Mouse (Mus musculus): ENCODE results near the gene Tspan18. TPM values are rescaled to one million over a fixed set of nuclear protein-coding genes. Genes with fewer than 3 reads are reported as not detected.

Tspan18 gene
- polyA plus RNA-seq, 2 experiments, result 2.2 to 2.3 TPM

DNA sequence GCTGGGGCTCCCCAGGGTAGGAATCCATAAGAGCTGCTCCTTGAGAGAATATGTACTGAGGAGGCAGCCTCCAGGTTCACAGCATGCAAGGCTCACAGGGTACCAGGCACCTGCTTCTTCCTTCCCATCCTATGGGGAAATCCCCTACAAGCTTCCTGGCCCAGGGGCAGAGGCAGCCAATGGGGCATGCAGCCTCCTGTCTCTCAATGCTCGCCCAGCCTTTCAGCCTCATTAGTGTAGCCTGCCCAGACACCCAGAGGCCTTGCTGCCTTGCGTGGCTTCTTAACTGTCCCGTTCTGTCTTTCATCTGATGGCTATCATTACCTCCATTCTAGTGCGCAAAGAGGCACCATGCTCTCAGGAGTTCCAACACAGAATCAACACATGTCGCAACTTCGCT is 85.2 kb downstream of the Tspan18 start:
- 71% methylated on average over 6 of the region's 6 CpGs for WGBS (ENCODE audit: insufficient replicate concordance)
- TF ChIP-seq EP300 (IDR thresholded peaks at IDR 0.05; ENCODE audit: low read depth), result no peak
- TF ChIP-seq CTCF (IDR thresholded peaks at IDR 0.05; ENCODE audit: low read depth), result no peak
- Histone ChIP-seq H3K4me1 (replicated peaks; ENCODE audit: control insufficient read depth in 2 of 2, insufficient read depth in 2 of 2, low read length in 1 of 2) (no peaks in the 10 kb centered on the region), H3K9me3 (ENCODE audit: control insufficient read depth, low read length) (no peaks in the 10 kb centered on the region), H3K4me3 (ENCODE audit: insufficient read depth in 1 of 2, low read depth in 2 of 2, low read length in 2 of 2) (no peak overlapping the region), H3K4me2 (ENCODE audit: low read depth) (no peak overlapping the region), H3K27ac (no peak overlapping the region), H3K9ac (replicated peaks) (no peak overlapping the region), H3K27me3 (ENCODE audit: control insufficient read depth, insufficient read depth, low read length) (no peaks in the 10 kb centered on the region), H3K36me3 (replicated peaks; ENCODE audit: control insufficient read depth, insufficient read depth, low read depth) (no peaks in the 10 kb centered on the region)
- DNase-seq (ENCODE audit: low read depth in 3 of 3, low spot score in 3 of 3) (no peak), ATAC-seq (ENCODE audit: insufficient read depth) (no peak)

DNA sequence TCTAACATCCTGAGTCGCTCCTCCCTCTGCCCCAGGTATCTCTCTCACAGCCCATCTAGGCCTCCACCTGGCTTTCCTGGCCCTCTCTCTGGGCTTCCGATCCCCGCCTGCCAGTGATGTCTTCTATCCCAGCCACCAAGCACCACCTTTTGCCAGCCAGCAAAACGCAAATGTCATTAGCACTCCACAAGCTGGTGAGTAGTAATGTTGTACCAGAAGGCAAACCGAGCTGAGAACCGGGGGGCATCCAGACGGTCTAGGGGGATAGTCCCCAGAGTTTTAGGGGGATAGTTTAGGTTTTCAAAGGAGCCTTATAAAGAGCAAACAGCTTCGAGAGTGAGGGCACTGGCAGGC is 90.2 kb downstream of the Tspan18 start:
- 67% methylated on average over 8 of the region's 8 CpGs for WGBS (ENCODE audit: insufficient replicate concordance)
- DNase-seq (ENCODE audit: low read depth in 3 of 3, low spot score in 3 of 3) (no peak), ATAC-seq (ENCODE audit: insufficient read depth) (no peak)
- Histone ChIP-seq H3K27me3 (ENCODE audit: control insufficient read depth, insufficient read depth, low read length) (no peaks in the 10 kb centered on the region), H3K4me2 (ENCODE audit: low read depth) (no peak overlapping the region), H3K4me1 (replicated peaks; ENCODE audit: control insufficient read depth in 2 of 2, insufficient read depth in 2 of 2, low read length in 1 of 2) (no peaks in the 10 kb centered on the region), H3K9me3 (ENCODE audit: control insufficient read depth, low read length) (no peaks in the 10 kb centered on the region), H3K4me3 (ENCODE audit: insufficient read depth in 1 of 2, low read depth in 2 of 2, low read length in 2 of 2) (no peak overlapping the region), H3K36me3 (replicated peaks; ENCODE audit: control insufficient read depth, insufficient read depth, low read depth) (no peaks in the 10 kb centered on the region), H3K27ac (no peak overlapping the region), H3K9ac (replicated peaks) (no peak overlapping the region)
- TF ChIP-seq CTCF (IDR thresholded peaks at IDR 0.05; ENCODE audit: low read depth) (no peak), EP300 (IDR thresholded peaks at IDR 0.05; ENCODE audit: low read depth) (no peak)

DNA sequence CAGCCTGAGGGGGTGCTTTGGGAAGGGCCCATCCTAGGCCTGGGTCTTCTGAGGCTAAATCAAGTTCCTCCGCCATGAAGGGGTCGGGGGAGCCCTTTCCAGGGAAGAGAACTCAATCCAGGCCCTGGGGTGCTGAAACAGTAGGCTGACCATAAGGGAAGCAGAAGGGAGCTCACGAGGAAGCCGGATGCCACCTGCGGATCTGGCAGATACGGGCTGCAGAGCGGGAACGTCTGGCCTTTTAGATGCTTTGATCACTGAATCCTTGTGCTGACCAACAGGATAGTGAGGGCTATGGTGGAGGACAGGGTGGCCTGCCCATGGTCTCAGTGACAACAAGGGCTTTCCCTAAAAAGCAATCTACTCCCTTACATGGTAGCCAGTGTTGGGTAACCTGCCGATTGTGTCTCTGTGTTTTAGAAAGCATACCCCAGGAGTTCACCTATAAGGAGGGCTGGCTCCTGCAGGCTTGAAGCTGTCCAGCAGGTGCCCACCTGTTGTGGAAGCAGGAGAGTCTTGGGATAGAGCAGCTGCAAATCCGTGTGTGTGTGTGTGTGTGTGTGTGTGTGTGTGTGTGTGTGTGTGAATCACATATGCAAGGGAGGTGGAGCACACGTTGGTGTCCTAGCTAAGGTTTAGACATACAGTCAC is 90.7 kb downstream of the Tspan18 start:
- H3K27ac ChIP-seq, result no peak overlapping the region
- H3K9ac ChIP-seq (replicated peaks), result no peak overlapping the region
- DNase-seq (ENCODE audit: low read depth in 3 of 3, low spot score in 3 of 3) (no peak), ATAC-seq (ENCODE audit: insufficient read depth) (no peak)
- H3K36me3 ChIP-seq (replicated peaks; ENCODE audit: control insufficient read depth, insufficient read depth, low read depth), result no peaks in the 10 kb centered on the region
- 58% methylated on average over 11 of the region's 11 CpGs for WGBS (ENCODE audit: insufficient replicate concordance)
- H3K4me1 ChIP-seq (replicated peaks; ENCODE audit: control insufficient read depth in 2 of 2, insufficient read depth in 2 of 2, low read length in 1 of 2), result no peaks in the 10 kb centered on the region
- no peak for TF ChIP-seq EP300 (IDR thresholded peaks at IDR 0.05; ENCODE audit: low read depth)
- no peak for TF ChIP-seq CTCF (IDR thresholded peaks at IDR 0.05; ENCODE audit: low read depth)
- H3K27me3 ChIP-seq (ENCODE audit: control insufficient read depth, insufficient read depth, low read length), result no peaks in the 10 kb centered on the region
- no peak overlapping the region for H3K4me2 ChIP-seq (ENCODE audit: low read depth)
- H3K9me3 ChIP-seq (ENCODE audit: control insufficient read depth, low read length), result no peaks in the 10 kb centered on the region
- H3K4me3 ChIP-seq (ENCODE audit: insufficient read depth in 1 of 2, low read depth in 2 of 2, low read length in 2 of 2), result no peak overlapping the region

DNA sequence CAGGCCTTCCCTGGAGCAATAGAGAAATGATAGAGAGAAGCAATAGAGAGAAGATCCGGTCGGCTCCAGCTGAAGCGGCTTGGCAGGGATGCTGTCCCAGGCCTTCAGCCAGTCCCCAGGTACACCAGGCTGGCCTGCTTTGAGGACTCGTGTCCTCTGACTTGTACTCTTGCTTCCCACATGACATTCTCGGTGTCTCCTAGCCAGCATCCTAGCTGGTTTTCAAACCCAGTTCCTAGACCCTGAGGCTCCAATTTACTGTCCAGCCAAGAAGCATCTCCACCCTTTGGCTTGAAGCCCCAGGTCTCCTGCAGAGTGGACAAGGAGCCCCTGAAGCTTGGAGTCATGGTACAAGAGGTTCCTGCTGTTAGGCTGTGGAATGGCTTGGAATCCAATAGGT is 92.1 kb downstream of the Tspan18 start:
- no peak for DNase-seq (ENCODE audit: low read depth in 3 of 3, low spot score in 3 of 3)
- WGBS (ENCODE audit: insufficient replicate concordance), result 65% methylated on average over 5 of the region's 5 CpGs

DNA sequence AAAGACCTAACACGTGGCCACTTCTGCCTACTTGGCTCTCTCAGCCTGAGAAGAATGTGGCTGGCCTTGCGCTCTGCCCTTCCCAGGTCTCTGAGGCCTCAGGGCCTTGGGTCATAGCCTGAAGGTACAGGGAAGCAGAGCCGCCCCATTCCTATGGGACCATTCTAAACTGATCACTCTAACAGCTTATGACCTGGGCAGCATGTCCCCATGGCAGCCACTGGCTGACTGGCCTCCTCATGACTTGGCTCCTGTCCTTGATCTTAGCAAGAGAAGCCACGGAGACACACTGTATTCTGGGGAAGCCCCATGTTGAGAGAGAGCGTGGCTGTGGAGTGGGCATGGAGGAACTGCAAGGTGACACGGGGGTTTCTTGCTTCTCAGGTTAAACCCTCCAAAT is 95.4 kb downstream of the Tspan18 start:
- H3K9me3 ChIP-seq (ENCODE audit: control insufficient read depth, low read length), result no peaks in the 10 kb centered on the region

More for the DNA sequence above, 92.1 kb downstream of the Tspan18 start:
- Histone ChIP-seq H3K4me1 (replicated peaks; ENCODE audit: control insufficient read depth in 2 of 2, insufficient read depth in 2 of 2, low read length in 1 of 2) (no peaks in the 10 kb centered on the region), H3K27me3 (ENCODE audit: control insufficient read depth, insufficient read depth, low read length) (no peaks in the 10 kb centered on the region), H3K9me3 (ENCODE audit: control insufficient read depth, low read length) (no peaks in the 10 kb centered on the region), H3K4me3 (ENCODE audit: insufficient read depth in 1 of 2, low read depth in 2 of 2, low read length in 2 of 2) (no peak overlapping the region), H3K36me3 (replicated peaks; ENCODE audit: control insufficient read depth, insufficient read depth, low read depth) (no peaks in the 10 kb centered on the region), H3K9ac (replicated peaks) (no peak overlapping the region), H3K4me2 (ENCODE audit: low read depth) (no peak overlapping the region), H3K27ac (no peak overlapping the region)
- TF ChIP-seq EP300 (IDR thresholded peaks at IDR 0.05; ENCODE audit: low read depth), result no peak
- TF ChIP-seq CTCF (IDR thresholded peaks at IDR 0.05; ENCODE audit: low read depth), result no peak
- no peak for ATAC-seq (ENCODE audit: insufficient read depth)

More for the DNA sequence above, 95.4 kb downstream of the Tspan18 start:
- 61% methylated on average over 6 of the region's 6 CpGs for WGBS (ENCODE audit: insufficient replicate concordance)
- no peak overlapping the region for H3K27ac ChIP-seq
- no peak overlapping the region for H3K4me3 ChIP-seq (ENCODE audit: insufficient read depth in 1 of 2, low read depth in 2 of 2, low read length in 2 of 2)
- no peak overlapping the region for H3K4me2 ChIP-seq (ENCODE audit: low read depth)
- ATAC-seq (ENCODE audit: insufficient read depth) (no peak), DNase-seq (ENCODE audit: low read depth in 3 of 3, low spot score in 3 of 3) (no peak)
- H3K27me3 ChIP-seq (ENCODE audit: control insufficient read depth, insufficient read depth, low read length), result no peaks in the 10 kb centered on the region
- TF ChIP-seq EP300 (IDR thresholded peaks at IDR 0.05; ENCODE audit: low read depth) (no peak), CTCF (IDR thresholded peaks at IDR 0.05; ENCODE audit: low read depth) (no peak)
- no peak overlapping the region for H3K9ac ChIP-seq (replicated peaks)
- H3K4me1 ChIP-seq (replicated peaks; ENCODE audit: control insufficient read depth in 2 of 2, insufficient read depth in 2 of 2, low read length in 1 of 2), result no peaks in the 10 kb centered on the region
- H3K36me3 ChIP-seq (replicated peaks; ENCODE audit: control insufficient read depth, insufficient read depth, low read depth), result no peaks in the 10 kb centered on the region

All from liver, embryonic 14.5 days (tissue).